Mouse (Mus musculus) small intestine, adult 2 months (tissue): ENCODE data around the gene 1700042G07Rik.
A peak's percentile ranks its signal among the peaks of the same experiment; 100 is the strongest.

Experiments used
- CTCF ChIP-seq: fragments of 200-500 bp; IDR thresholded peaks from 2 replicates; pipeline ENCODE4 v1.5.1; 2012; ENCODE audit warnings: low read depth, mild to moderate bottlenecking, control low read depth, inconsistent platforms, low read length, moderate library complexity, mixed read lengths; ENCODE audit not compliant: insufficient replicate concordance, insufficient read length; ENCODE audit errors: extremely low read depth
- POLR2A ChIP-seq: fragments of 200-500 bp; IDR thresholded peaks from 2 replicates; pipeline ENCODE4 v1.6.1; 2012; ENCODE audit warnings: low read depth, mild to moderate bottlenecking, control low read depth, inconsistent platforms, low read length, moderate library complexity

DNA sequence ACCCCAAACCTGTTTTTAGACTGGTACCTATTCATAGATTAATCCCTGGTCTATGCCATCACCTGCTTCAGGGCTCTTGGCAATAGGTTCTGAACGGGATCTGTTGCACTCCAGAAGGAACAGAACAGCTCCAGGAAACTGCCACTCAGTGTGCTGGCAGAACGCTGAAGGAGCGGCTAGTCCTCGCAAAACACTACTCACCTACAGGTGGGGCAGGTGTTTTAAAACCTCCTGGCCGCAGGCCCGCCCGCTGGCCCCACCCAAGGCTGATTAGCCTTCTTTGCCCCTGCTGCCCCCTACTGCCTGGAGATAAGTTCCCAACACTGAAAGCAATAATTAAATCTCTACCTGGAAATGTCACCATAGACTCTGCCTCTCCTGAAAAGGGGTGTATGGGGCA, 5.8 kb upstream of the 1700042G07Rik start, which contains the start of gene Tspan1:
- peak; percentile 35; the same call in 1 of the 2 replicates for TF ChIP-seq POLR2A
- peak; percentile 53; the same call in 1 of the 2 replicates for TF ChIP-seq CTCF
